Mouse (Mus musculus): Measurements from ENCODE around the gene Urad. TPM values are rescaled to one million over a fixed set of nuclear protein-coding genes. Genes with fewer than 3 reads are reported as not detected.

Urad gene
- polyA plus RNA-seq, 1 experiment from 2014 or later = not detected

DNA sequence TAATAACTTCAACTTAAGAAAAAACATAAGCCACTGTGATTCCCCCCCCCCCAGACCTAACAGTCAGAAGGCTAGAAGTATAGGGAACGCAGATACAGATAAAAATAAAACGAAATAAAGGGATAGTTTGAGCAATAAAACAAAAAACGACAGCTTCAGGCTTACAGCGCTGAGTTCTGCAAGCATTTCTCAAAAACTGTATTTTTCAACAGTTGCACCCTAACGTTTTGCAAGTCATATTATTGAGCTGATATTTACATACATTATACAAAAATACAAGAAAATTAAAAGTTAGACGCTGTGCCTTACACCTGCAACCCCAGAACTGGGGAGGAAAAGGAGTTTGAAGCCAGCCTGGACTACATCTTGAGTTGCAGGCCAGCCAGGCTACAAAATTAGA is 52.9 kb downstream of the Urad start:
- 3% methylated on average over 6 of the region's 6 CpGs for WGBS
- no peak overlapping the region for H3K9ac ChIP-seq (replicated peaks; ENCODE audit: low read depth, low read length)
- no peaks in the 10 kb centered on the region for H3K9me3 ChIP-seq (ENCODE audit: control insufficient read depth, low read length)
- H3K36me3 ChIP-seq (ENCODE audit: control insufficient read depth, insufficient read depth, low read length) = no peaks in the 10 kb centered on the region
- H3K4me2 ChIP-seq (ENCODE audit: low read depth, low read length) = no peak overlapping the region
- peaks cover 67% of the 10 kb centered on the region for H3K27me3 ChIP-seq (ENCODE audit: control insufficient read depth, insufficient read depth, low read length)
- 0 out of 2 replicates have a peak, but pooled peaks cover 4% of the 10 kb centered on the region for H3K4me1 ChIP-seq (ENCODE audit: control insufficient read depth, insufficient read depth, low read length)
- ATAC-seq (ENCODE audit: low read depth) = no peak
- H3K4me3 ChIP-seq (ENCODE audit: low read depth, low read length) = no peak overlapping the region
- H3K27ac ChIP-seq (ENCODE audit: low read depth, low read length) = no peak overlapping the region

DNA sequence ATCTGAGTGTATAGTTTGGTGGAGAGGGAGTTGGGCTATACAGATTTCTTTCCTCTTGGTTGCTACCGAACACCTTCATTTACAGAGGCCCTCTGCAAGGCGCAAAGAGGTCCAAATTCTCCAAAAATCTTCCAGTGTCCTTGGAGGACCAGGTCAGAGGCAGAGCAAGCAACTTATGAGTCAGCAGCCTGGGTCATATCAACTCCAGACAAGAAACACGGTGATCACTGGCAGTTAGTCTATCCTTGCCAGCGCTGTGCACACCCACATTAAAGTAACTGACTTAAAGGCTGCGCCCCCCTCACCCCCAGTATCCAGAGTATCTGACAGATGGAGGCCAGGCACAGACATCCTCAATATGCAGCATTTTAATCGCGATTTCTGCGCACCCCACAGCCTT is 53.5 kb downstream of the Urad start:
- H3K36me3 ChIP-seq (ENCODE audit: control insufficient read depth, insufficient read depth, low read length) = no peaks in the 10 kb centered on the region
- H3K4me2 ChIP-seq (ENCODE audit: low read depth, low read length) = no peak overlapping the region
- no peak overlapping the region for H3K4me3 ChIP-seq (ENCODE audit: low read depth, low read length)
- H3K9ac ChIP-seq (replicated peaks; ENCODE audit: low read depth, low read length) = no peak overlapping the region
- peaks cover 64% of the 10 kb centered on the region for H3K27me3 ChIP-seq (ENCODE audit: control insufficient read depth, insufficient read depth, low read length)
- WGBS = 3% methylated on average over 8 of the region's 8 CpGs
- H3K27ac ChIP-seq (ENCODE audit: low read depth, low read length) = no peak overlapping the region
- no peaks in the 10 kb centered on the region for H3K9me3 ChIP-seq (ENCODE audit: control insufficient read depth, low read length)
- no peak for ATAC-seq (ENCODE audit: low read depth)
- 0 out of 2 replicates have a peak, but pooled peaks cover 4% of the 10 kb centered on the region for H3K4me1 ChIP-seq (ENCODE audit: control insufficient read depth, insufficient read depth, low read length)

DNA sequence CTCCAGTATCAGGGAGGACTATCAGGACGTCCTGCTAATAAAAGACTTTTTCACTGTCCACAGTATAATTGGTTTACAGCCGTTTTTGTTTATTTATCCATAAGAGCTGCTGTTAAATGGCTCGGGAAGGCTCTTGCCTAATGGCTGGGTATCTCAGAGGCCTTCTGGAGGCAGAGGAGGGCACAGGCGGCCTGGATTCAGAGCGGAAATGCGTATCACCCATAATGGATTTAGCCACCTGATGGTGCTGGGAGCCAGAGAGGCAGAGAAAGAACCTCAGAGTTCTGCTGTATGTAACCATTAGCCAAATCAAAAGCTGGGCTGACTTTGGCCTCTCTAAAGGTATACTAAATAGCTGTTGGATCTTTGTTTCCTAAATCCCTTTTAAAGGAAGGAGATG is 54.8 kb downstream of the Urad start:
- Histone ChIP-seq H3K4me3 (ENCODE audit: low read depth, low read length) (no peak overlapping the region), H3K36me3 (ENCODE audit: control insufficient read depth, insufficient read depth, low read length) (no peaks in the 10 kb centered on the region), H3K27me3 (ENCODE audit: control insufficient read depth, insufficient read depth, low read length) (peaks cover 59% of the 10 kb centered on the region), H3K9ac (replicated peaks; ENCODE audit: low read depth, low read length) (no peak overlapping the region), H3K9me3 (ENCODE audit: control insufficient read depth, low read length) (no peaks in the 10 kb centered on the region), H3K27ac (ENCODE audit: low read depth, low read length) (no peak overlapping the region), H3K4me1 (ENCODE audit: control insufficient read depth, insufficient read depth, low read length) (0 out of 2 replicates have a peak, but pooled peaks cover 4% of the 10 kb centered on the region), H3K4me2 (ENCODE audit: low read depth, low read length) (no peak overlapping the region)
- WGBS = 6% methylated on average over 6 of the region's 6 CpGs
- ATAC-seq (ENCODE audit: low read depth) = no peak

Small RNA genes within 50 kb of the gene (microRNA-seq; reads per million reads assigned to microRNA genes)
- gene Mir7k = not detected

Other genes starting within 250 kb of the Urad start
- 3.9 and 6.6 TPM in 2 replicates for gene Lnx2, start 245.9 kb downstream of the Urad start, polyA plus RNA-seq (2014; fragmentation: Nextera tagmentation; extraction: Ambion mirVana)
- 101 and 108 TPM in 2 replicates for gene Polr1d, start 245.4 kb downstream of the Urad start, polyA plus RNA-seq (2014; fragmentation: Nextera tagmentation; extraction: Ambion mirVana)
- 1.5 and 2.0 TPM in 2 replicates for gene Gsx1, start 133.7 kb downstream of the Urad start, polyA plus RNA-seq (2014; fragmentation: Nextera tagmentation; extraction: Ambion mirVana)
- gene Pdx1, start 52.5 kb downstream of the Urad start, polyA plus RNA-seq (2014; fragmentation: Nextera tagmentation; extraction: Ambion mirVana) = not detected in 2 replicates
- gene Cdx2, start 15.2 kb downstream of the Urad start, polyA plus RNA-seq (2014; fragmentation: Nextera tagmentation; extraction: Ambion mirVana) = not detected in 2 replicates
- 0.72 and 1.9 TPM in 2 replicates for gene Flt3, start 78.0 kb upstream of the Urad start, polyA plus RNA-seq (2014; fragmentation: Nextera tagmentation; extraction: Ambion mirVana)
- 54.5 and 62.8 TPM in 2 replicates for gene Pan3, start 107.7 kb upstream of the Urad start, polyA plus RNA-seq (2014; fragmentation: Nextera tagmentation; extraction: Ambion mirVana)

Data from neural tube, embryonic 14.5 days (tissue).